Mouse (Mus musculus): ENCODE data around the gene Dock1. TPM values are rescaled to one million over a fixed set of nuclear protein-coding genes. Genes with fewer than 3 reads are reported as not detected.

Gene Dock1
- total RNA-seq, 2 experiments from 2014 or later, result 89.9 to 206 TPM

DNA sequence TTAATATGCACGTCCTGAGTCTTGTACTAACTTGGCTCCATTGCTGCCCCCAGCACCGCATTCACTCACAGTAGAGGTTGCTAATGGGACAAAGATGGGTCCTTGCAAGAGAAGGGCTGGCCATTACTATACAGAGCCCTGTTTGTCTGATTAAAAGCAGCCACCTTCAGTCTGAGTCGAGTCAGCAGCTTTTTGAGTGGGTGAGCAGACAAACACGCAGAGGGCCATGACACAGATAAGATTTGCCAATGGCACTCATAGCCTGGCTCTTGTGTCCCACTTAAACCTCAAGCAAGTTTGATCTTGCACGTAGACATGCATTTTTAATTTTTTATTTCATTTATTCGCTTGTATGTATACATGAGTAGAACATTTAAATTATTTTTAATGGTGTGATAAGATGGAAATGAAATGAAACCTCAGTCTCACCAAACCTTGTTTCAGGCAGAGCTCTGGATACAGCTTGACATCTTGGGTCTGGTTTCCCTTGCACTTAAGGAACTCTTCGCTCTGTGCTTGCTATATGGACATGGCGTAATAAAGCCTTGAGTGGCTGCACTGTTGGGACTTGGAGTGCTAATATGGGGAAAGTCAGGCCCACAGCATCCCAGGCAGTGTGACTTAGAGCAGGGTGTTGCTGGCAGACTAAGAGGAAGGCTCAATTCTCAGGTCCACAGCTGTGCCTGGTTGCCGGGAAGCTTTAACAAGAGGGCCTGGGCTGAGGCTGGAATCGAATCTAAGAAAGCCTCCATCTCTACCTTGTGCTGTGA lies 455.0 kb downstream of the Dock1 start:
- no peak for DNase-seq (ENCODE audit: low spot score in 2 of 2)

DNA sequence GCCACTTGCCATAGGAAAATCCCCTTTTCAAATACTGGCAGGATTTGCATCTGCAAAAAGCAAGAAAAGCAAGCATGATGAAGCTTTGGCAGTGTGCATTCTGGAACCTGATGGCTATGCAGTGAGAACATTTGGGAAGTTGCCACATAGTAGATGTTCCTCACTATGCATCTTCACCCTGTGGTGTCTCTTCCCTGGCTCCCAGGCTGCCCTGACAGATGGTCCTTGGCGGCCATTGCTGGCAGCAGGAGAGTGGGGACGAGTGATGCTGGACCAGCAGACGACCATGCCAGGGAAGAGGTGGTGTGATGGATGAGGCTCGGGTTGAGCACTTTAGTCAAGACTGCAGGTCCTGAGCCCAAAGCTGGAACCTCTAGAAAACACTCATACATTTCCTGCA lies 462.0 kb downstream of the Dock1 start:
- DNase-seq (ENCODE audit: low spot score in 2 of 2), result no peak

DNA sequence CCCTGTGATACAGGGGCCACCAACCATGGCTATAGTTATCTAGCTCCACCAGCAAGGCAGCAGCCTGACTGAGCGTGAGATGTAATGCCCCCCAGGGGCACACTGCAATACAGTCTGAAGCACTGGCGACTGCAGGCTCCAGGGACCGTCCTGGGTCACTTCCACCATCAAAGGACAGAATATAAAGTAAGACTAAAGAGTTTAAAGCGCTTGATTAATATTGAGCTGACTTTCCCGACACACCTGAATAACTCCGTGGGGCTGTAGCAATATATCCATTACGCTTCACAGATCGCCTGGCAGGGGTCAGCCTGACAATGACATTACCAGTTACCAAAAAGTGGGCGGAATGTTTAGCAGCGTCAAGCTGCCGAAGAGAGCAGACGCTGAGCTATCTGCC lies 464.2 kb downstream of the Dock1 start:
- no peak for DNase-seq (ENCODE audit: low spot score in 2 of 2)

GRCm38 (mm10) chr7:135139153-135139612 lies 468.7 kb downstream of the Dock1 start:
- no peak for DNase-seq (ENCODE audit: low spot score in 2 of 2)

DNA sequence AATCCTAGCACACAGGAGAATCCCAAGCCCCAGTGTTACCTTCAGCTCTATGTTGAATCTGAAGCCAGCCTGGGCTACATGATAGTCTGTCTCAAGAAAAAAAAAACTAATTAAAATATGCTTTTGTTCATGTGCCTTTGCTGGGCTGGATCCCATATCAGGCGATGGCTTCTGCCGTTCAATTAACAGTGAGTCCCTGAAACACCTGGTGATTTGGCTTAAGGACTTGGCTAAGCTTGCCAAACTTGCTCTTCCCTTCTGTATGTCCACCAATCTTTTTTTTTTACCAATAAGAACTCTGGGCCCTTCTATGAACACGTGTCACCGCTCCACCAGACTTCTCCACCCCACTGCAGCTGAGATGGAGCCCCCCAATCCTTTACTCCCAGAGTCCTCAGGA lies 474.3 kb downstream of the Dock1 start:
- DNase-seq (ENCODE audit: low spot score in 2 of 2), result no peak

DNA sequence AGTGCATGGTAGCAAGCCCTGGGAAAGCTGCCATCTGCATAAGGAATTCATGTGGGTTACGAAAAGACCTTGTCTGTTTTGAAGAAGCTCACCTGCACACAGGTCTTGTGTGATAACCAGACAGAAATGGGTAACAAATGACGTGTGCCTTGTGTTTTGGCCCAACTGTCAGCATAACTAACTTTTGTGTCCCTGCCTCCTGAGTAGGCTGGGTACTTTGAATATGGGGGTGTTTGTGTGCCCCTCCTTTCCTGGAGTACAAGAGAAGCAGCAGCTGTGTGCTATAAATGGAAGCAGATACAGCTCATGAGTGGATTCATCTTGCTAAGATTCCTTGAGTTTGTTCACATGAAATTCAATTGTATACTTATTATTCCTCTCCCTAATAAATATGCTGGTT lies 480.5 kb downstream of the Dock1 start:
- no peak for DNase-seq (ENCODE audit: low spot score in 2 of 2)

DNA sequence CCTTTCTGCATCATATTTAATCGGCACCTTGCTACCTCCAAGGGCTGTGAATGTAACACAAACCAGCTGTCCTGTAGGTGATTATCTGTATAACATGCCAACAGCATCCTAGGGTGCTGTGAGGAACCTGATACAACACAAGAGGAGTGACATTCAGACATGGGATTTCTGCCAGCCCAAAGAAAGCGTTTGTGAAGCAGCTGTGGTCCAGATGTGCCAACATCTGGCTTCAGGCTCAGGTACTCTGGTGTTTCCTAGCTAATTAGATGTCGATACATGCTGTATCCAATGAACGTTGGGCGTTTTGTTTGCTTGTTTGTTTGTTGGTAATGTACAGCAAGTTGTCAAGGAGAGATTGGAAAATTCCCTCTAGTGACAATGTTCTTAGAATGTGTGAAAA lies 487.1 kb downstream of the Dock1 start:
- DNase-seq (ENCODE audit: low spot score in 2 of 2), result no peak

GRCm38 (mm10) chr7:135158381-135158780 lies 487.9 kb downstream of the Dock1 start:
- no peak for DNase-seq (ENCODE audit: low spot score in 2 of 2)

- DNase-seq (ENCODE audit: low spot score in 2 of 2), result no peak
Observed at GRCm38 (mm10) chr7:135159606-135160005, 489.2 kb downstream of the Dock1 start.

GRCm38 (mm10) chr7:135165155-135165554 lies 494.7 kb downstream of the Dock1 start:
- DNase-seq (ENCODE audit: low spot score in 2 of 2), result peak; percentile 45 to 54

DNA sequence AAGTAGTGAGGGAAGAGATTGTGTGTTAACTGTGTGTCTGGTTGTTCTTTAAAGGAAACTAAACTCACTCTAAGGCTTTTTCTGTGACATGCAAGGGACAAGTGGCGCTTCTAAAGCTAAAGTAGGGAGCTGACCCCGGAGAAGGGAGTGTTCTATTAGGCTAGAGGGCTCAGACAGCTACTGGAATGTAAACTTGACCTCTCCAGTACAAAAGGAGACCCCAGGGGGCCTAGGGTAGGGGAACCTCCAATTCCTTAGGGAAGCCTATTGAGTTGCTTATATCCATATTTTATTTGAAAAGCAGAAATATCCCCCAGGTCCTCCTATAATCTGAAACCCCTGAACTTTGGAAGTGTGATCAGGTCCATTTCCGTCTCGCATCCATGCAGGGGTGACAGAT lies 499.5 kb downstream of the Dock1 start:
- no peak for DNase-seq (ENCODE audit: low spot score in 2 of 2)

DNA sequence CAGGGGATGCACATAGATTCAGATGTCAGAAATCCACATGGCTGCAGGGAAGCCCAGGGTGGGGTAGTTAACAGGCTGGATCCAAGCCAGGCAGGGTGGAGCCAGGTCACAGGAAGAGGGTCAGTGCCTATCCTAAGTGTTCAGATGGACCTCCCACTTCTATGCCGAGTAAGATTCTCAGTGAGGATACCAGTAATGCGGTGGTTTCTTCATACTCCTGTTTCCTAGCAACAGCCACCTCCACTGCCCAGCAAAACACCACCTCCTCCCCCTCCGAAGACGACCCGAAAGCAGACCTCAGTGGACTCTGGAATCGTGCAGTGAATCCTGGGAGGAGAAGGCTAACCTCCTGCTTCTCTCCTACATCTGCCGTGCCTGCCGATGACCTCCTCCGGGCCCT lies 501.8 kb downstream of the Dock1 start:
- DNase-seq (ENCODE audit: low spot score in 2 of 2), result no peak

- DNase-seq (ENCODE audit: low spot score in 2 of 2), result no peak
Observed at GRCm38 (mm10) chr7:135194190-135194589, 523.7 kb downstream of the Dock1 start.

DNA sequence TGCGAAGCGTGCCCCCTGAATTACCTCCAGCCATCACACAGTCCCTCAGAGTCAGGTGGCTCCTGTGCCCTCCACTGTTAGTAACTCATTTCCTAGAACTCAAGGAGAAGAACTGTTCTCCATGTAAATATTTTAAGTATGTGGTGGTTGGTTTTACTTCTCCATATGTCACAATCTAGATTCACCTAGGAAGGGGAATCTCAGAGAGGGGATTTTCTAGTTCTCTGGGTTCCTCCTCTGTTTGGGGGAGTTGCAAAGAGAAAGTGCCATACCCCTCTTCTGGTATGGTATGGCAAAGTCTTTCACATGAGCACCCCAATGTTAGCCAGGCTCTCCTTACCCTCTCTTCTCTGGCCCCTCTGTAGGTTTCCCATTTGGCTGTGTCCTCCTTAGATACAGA lies 525.2 kb downstream of the Dock1 start:
- no peak for DNase-seq (ENCODE audit: low spot score in 2 of 2)

DNA sequence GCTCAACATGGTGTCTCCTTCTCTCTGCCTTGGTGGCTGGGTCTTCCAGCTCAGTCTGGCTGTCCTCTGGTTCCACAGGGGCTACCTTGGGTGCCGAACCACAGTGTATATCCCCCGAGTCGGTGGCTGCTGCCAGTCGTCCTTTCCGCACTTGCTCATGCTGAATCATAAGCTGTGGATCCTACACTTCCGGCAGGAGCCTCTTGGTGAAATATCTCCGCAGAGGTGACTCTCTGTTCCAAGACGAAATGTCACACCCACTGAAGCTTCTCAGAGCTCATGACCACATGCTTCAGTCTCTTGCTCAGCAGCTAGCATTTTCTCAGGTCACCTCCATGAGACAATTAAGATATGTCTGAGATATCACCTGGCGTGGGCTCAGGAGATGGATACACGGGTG lies 526.4 kb downstream of the Dock1 start:
- DNase-seq (ENCODE audit: low spot score in 2 of 2), result no peak

GRCm38 (mm10) chr7:135203920-135204319 lies 533.5 kb downstream of the Dock1 start:
- no peak for DNase-seq (ENCODE audit: low spot score in 2 of 2)

DNA sequence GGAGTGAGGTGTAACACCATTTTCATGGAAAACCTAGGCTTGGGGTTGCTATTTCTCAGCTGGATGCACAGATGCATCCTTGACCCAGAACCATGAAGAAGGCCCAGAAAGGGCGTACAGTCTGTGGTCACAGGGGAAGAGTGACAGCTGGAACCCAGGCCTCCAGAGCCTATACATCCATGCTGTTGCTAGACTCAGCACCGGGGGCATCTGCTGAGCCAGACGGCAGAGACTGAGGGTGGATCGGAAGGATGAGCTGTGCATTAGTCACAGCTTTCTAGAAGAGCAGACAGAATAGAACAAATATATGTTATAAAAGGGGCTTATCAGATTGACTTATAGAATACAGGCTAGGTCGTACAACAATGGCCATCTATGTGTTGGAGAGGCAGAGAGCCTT lies 534.7 kb downstream of the Dock1 start:
- DNase-seq (ENCODE audit: low spot score in 2 of 2), result no peak

DNA sequence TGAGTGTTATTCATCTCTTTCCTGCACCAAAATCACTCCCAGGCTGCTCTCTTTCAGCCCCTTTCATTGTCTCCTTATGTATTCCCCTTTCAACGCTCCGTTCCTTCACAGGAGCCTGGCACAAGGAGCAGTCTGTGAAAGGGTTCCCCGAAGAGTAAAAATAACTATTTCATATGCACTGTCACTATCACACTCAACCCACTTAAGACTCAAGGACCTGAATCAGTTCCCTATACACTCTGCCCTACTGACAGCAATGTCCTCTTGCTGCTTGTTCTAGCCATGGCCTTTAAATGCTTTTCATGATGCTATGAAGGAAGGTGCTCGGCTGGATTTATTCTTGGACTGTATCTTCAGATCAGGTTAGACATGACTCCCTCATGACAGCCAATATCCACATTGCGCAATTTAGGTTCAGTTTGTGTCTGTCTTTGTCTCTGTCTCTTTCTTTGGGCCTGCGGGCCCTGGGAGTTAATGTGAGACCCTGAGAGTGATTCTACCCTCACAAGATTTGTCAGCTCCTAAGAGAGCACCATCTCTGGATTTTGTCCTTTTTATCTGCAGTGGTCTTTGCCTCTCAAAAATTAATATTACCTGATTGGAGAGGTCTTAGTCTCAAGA lies 538.6 kb downstream of the Dock1 start:
- DNase-seq (ENCODE audit: low spot score in 2 of 2), result no peak

- no peak for DNase-seq (ENCODE audit: low spot score in 2 of 2)
Observed at GRCm38 (mm10) chr7:135210296-135210695, 539.8 kb downstream of the Dock1 start.

GRCm38 (mm10) chr7:135210831-135211230 lies 540.4 kb downstream of the Dock1 start:
- DNase-seq (ENCODE audit: low spot score in 2 of 2), result no peak

GRCm38 (mm10) chr7:135212505-135212904 lies 542.1 kb downstream of the Dock1 start:
- DNase-seq (ENCODE audit: low spot score in 2 of 2), result peak; percentile 46 to 54

DNA sequence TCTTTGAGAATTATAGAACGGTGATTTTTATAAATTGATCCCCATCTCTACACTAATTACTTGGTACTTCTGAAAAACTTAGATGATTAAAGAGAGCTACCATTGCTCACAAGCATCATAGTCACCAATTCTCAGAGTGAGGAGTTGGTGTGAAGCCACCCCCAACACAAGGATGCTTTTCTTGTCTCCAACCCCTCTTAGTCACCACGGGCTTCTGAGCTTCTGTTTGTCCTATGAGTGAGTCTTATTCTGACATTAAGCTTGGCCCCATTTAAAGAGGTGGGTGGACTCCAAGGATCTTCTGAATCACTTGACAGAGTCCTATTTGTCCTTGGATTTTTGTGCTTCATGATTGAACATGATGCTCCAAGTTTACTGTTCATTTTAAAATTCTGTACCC lies 551.0 kb downstream of the Dock1 start:
- no peak for DNase-seq (ENCODE audit: low spot score in 2 of 2)
